Mouse (Mus musculus) ES-E14 (cell line): ENCODE results near the gene Gdap2. TPM values are rescaled to one million over a fixed set of nuclear protein-coding genes. Genes with fewer than 3 reads are reported as not detected.

Source experiments
- DNase-seq: peaks from one replicate; pipeline ENCODE4 v3.0.0-alpha.2; 2013; ENCODE audit warnings: low read depth, low spot score
- H3K27ac ChIP-seq: 2 replicates; pipeline ENCODE4 v1.5.1; 2012; ENCODE audit warnings: low read depth, mild to moderate bottlenecking, low read length, moderate library complexity, mixed read lengths; ENCODE audit not compliant: poor library complexity, insufficient read depth, severe bottlenecking
- H3K36me3 ChIP-seq: 2 replicates; pipeline ENCODE4 v1.6.1; 2012; ENCODE audit warnings: mild to moderate bottlenecking, low read length, moderate library complexity, mixed read lengths; ENCODE audit not compliant: control insufficient read depth, poor library complexity, insufficient read depth, severe bottlenecking
- H3K4me1 ChIP-seq, 2 experiments: fragments of 150-350 bp in 1 of 2; sonication (generic) in 1 of 2; 2 replicates each; pipeline ENCODE4 v1.6.1; 2012; ENCODE audit warnings: low read length in 2 of 2, mild to moderate bottlenecking in 1 of 2, mixed read lengths in 1 of 2; ENCODE audit not compliant: control insufficient read depth in 2 of 2, insufficient read depth in 2 of 2, poor library complexity in 1 of 2
- H3K4me3 ChIP-seq, 2 experiments: fragments of 150-350 bp in 1 of 2; sonication (generic) in 1 of 2; 2 replicates each; pipeline ENCODE4 v1.5.1; 2012; ENCODE audit warnings: low read length in 2 of 2, low read depth in 1 of 2, mild to moderate bottlenecking in 1 of 2, mixed read lengths in 1 of 2; ENCODE audit not compliant: insufficient read depth in 1 of 2, poor library complexity in 1 of 2, severe bottlenecking in 1 of 2
- H3K9ac ChIP-seq: 2 replicates; pipeline ENCODE4 v1.6.1; 2012; ENCODE audit warnings: low read depth, mild to moderate bottlenecking, low read length, mixed read lengths; ENCODE audit not compliant: poor library complexity, insufficient read depth, severe bottlenecking
- H3K9me3 ChIP-seq: fragments of 150-350 bp; sonication (generic); 2 replicates; pipeline ENCODE4 v1.6.1; 2012; ENCODE audit warnings: low read depth, mild to moderate bottlenecking, low read length; ENCODE audit not compliant: control insufficient read depth, insufficient read depth
- CHD2 ChIP-seq: IDR thresholded peaks from 2 replicates; pipeline ENCODE4 v1.6.1; 2014; ENCODE audit warnings: mild to moderate bottlenecking, low read depth, low read length, inconsistent platforms
- HCFC1 ChIP-seq: IDR thresholded peaks from 2 replicates; pipeline ENCODE4 v1.6.1; 2012; ENCODE audit warnings: low read length, inconsistent platforms, borderline replicate concordance; ENCODE audit not compliant: insufficient read depth
- MAFK ChIP-seq: IDR thresholded peaks from 2 replicates; pipeline ENCODE4 v1.6.1; 2014; ENCODE audit warnings: mild to moderate bottlenecking, low read depth, low read length, inconsistent platforms; ENCODE audit not compliant: insufficient read depth
- ZC3H11A ChIP-seq: IDR thresholded peaks from 2 replicates; pipeline ENCODE4 v1.6.1; 2012; ENCODE audit warnings: low read depth, mild to moderate bottlenecking, inconsistent platforms, low read length, borderline replicate concordance
- ZNF384 ChIP-seq: IDR thresholded peaks from 2 replicates; pipeline ENCODE4 v1.6.1; 2012; ENCODE audit warnings: low read depth, low read length, inconsistent platforms
- in situ Hi-C, 2 experiments: fragments of 600-800 bp; cut with MboI; formaldehyde crosslinking; loops; one replicate each; pipeline ENCODE4 v1.15.1; 2025; ENCODE audit warnings: low sequenced_read_pairs in 2 of 2, inconsistent platforms in 1 of 2; ENCODE audit not compliant: unreplicated experiment in 2 of 2
- total RNA-seq: library from RNA; depleted of rRNA; stranded (reverse); fragments of 300-350 nt; gene quantifications from 2 replicates; pipeline ENCODE4 v1.2.3, GENCODE M21; 2012; rRNA removed

The Gdap2 gene
- total RNA-seq, 1 experiment, result 13.9 TPM

GRCm38 (mm10) chr3:100227509-100227908, 65.3 kb downstream of the Gdap2 start:
- Histone ChIP-seq H3K4me1 (no peaks in the 10 kb centered on the region), H3K27ac (no peak overlapping the region), H3K9me3 (no peaks in the 10 kb centered on the region), H3K36me3 (no peaks in the 10 kb centered on the region), H3K4me3 (no peak overlapping the region), H3K9ac (no peak overlapping the region)
- DNase-seq, result no peak
- in situ Hi-C loops, result no loop called here
- TF ChIP-seq CHD2 (no peak), MAFK (no peak), HCFC1 (no peak), ZNF384 (no peak), ZC3H11A (no peak)

GRCm38 (mm10) chr3:100228981-100229380, 66.8 kb downstream of the Gdap2 start:
- DNase-seq, result no peak
- no peak for TF ChIP-seq HCFC1
- no peak for TF ChIP-seq ZNF384
- TF ChIP-seq ZC3H11A, result no peak
- TF ChIP-seq CHD2, result no peak
- no peak for TF ChIP-seq MAFK
- Histone ChIP-seq H3K4me1 (no peaks in the 10 kb centered on the region), H3K27ac (no peak overlapping the region), H3K9me3 (no peaks in the 10 kb centered on the region), H3K9ac (no peak overlapping the region), H3K36me3 (no peaks in the 10 kb centered on the region), H3K4me3 (no peak overlapping the region)
- in situ Hi-C loops, result no loop called here

GRCm38 (mm10) chr3:100236725-100237436, 74.7 kb downstream of the Gdap2 start:
- no peaks in the 10 kb centered on the region for H3K9me3 ChIP-seq
- DNase-seq, result no peak
- in situ Hi-C loops, result no loop called here
- TF ChIP-seq ZNF384 (no peak), CHD2 (no peak), HCFC1 (no peak), MAFK (no peak), ZC3H11A (no peak)
- H3K9ac ChIP-seq, result no peak overlapping the region
- no peak overlapping the region for H3K27ac ChIP-seq
- no peaks in the 10 kb centered on the region for H3K4me1 ChIP-seq
- H3K36me3 ChIP-seq, result no peaks in the 10 kb centered on the region
- H3K4me3 ChIP-seq, result no peak overlapping the region

- H3K27ac ChIP-seq, result no peak overlapping the region
- no peaks in the 10 kb centered on the region for H3K36me3 ChIP-seq
- H3K4me3 ChIP-seq, result no peak overlapping the region
- H3K4me1 ChIP-seq, result no peaks in the 10 kb centered on the region
- no peak for DNase-seq
- H3K9me3 ChIP-seq, result no peaks in the 10 kb centered on the region
- H3K9ac ChIP-seq, result no peak overlapping the region
- in situ Hi-C loops, result no loop called here
- TF ChIP-seq HCFC1 (no peak), CHD2 (no peak), ZC3H11A (no peak), ZNF384 (no peak), MAFK (no peak)
Measured at GRCm38 (mm10) chr3:100242230-100242629, 80.0 kb downstream of the Gdap2 start.

- Histone ChIP-seq H3K9ac (no peak overlapping the region), H3K27ac (no peak overlapping the region), H3K4me3 (no peak overlapping the region), H3K4me1 (no peaks in the 10 kb centered on the region), H3K9me3 (no peaks in the 10 kb centered on the region), H3K36me3 (no peaks in the 10 kb centered on the region)
- in situ Hi-C loops, result no loop called here
- no peak for TF ChIP-seq MAFK
- TF ChIP-seq CHD2, result no peak
- TF ChIP-seq HCFC1, result no peak
- TF ChIP-seq ZNF384, result no peak
- TF ChIP-seq ZC3H11A, result no peak
- no peak for DNase-seq
Measured at GRCm38 (mm10) chr3:100246286-100246825, 84.2 kb downstream of the Gdap2 start.

Other genes with a start within 250 kb of the Gdap2 start
- 69.8 and 89.8 TPM in 2 replicates for gene Wdr3, start within 50 bp of the Gdap2 start, total RNA-seq